Mouse (Mus musculus): ENCODE measurements around the gene Tango2. TPM values are rescaled to one million over a fixed set of nuclear protein-coding genes. Genes with fewer than 3 reads are reported as not detected.

Tango2 gene
- polyA plus RNA-seq, 1 experiment from 2014 or later = 29.2 TPM

DNA sequence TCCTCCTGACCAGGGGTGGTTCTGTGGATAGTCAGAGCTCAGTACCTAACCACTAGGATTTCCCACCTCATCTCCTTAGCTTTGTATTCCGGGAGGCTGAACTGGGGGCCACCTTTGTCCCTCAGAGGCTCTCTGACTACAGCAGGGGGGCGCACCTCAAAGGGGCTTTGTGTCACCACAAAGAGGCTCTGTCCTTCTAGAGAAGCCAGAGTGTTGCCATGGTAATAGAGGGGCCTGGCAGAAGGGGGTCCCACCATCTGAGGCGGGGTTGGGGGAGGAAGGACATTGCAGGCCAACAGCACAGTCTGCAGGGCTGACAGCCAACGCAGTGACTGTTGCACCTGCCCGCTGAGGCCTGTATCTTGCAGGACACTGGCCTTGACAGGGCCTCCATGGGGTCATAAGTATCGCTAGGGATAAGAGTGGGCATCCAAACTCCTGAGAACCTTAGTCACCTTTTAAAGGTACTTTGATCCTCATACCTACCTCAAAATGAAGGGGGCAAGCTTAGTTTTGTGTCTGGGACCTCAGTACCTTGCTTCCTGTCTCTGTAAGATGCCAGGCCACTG, 32.7 kb upstream of the Tango2 start:
- H3K4me2 ChIP-seq = no peak overlapping the region
- no peak overlapping the region for H3K9ac ChIP-seq
- no peak overlapping the region for H3K27ac ChIP-seq

DNA sequence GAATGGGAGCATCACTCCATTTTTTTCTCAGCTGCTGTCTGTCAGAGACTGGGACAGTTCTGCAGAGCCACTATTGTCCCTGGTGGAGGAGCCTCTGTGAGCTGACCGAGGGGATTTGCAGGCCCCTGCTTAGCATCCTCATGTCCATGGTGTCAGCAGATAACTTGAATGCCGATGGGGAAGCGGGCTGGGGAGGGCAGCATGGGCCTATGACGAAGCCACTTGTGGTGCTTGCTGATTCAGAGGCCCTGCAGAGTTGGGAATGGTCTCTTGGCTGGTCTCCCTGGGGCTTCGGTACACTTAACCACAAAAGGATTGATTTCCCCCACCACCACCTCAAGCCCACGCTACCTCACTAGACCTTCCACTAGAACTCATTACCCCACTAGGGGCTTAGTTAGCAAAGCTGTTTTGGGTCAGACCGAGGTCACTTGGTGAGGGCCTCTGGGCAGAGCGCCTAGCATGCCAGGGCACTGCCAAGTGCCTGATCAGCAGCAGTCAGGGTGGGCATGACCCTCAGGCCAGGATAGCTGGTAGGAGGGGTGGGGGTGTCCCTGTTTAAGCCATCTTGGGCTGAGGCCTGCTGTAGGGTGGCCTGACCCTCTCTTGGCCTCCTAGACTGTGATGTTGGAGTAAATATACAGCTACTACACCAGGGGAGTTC, 31.6 kb upstream of the Tango2 start:
- Histone ChIP-seq H3K9ac (no peak overlapping the region), H3K27me3 (no peaks in the 10 kb centered on the region), H3K4me1 (peaks cover 48% of the 10 kb centered on the region), H3K27ac (no peak overlapping the region), H3K4me3 (replicated peaks) (no peak overlapping the region), H3K4me2 (no peak overlapping the region), H3K9me3 (replicated peaks) (no peaks in the 10 kb centered on the region), H3K36me3 (no peaks in the 10 kb centered on the region)
- 90% methylated on average over 8 of the region's 8 CpGs for WGBS
- no peak for ATAC-seq (replicated peaks; ENCODE audit: low FRiP score)

More for the DNA sequence above, 32.7 kb upstream of the Tango2 start:
- H3K4me1 ChIP-seq = peaks cover 59% of the 10 kb centered on the region
- H3K4me3 ChIP-seq (replicated peaks) = no peak overlapping the region
- H3K27me3 ChIP-seq = no peaks in the 10 kb centered on the region
- no peak for ATAC-seq (replicated peaks; ENCODE audit: low FRiP score)
- no peaks in the 10 kb centered on the region for H3K9me3 ChIP-seq (replicated peaks)
- WGBS = 52% methylated on average over 6 of the region's 6 CpGs
- no peaks in the 10 kb centered on the region for H3K36me3 ChIP-seq

DNA sequence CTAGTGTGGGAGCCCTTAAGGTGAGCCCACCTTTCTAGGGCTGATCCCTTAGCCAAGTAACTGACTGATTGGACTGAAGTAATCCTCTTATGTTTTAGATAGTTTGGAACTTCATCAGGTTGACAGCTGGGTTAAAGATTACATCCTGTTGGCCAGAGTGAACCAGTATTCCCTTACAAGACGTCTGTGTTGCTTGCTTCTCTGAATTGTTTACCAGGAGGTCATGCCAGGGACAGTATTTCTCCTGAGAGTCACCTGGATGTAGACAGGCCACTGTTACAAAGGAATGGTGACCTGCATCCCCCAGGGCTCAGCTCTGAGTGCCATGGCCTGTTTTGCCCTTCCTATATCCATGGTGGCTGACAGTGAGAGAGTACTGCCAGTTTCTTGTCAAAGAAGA, 30.6 kb upstream of the Tango2 start:
- Histone ChIP-seq H3K27ac (no peak overlapping the region), H3K27me3 (no peaks in the 10 kb centered on the region), H3K9me3 (replicated peaks) (no peaks in the 10 kb centered on the region), H3K4me2 (no peak overlapping the region), H3K36me3 (no peaks in the 10 kb centered on the region), H3K9ac (no peak overlapping the region), H3K4me3 (replicated peaks) (no peak overlapping the region), H3K4me1 (peaks cover 38% of the 10 kb centered on the region)
- no peak for ATAC-seq (replicated peaks; ENCODE audit: low FRiP score)
- WGBS = 20% methylated on average over 1 of the region's 1 CpGs

DNA sequence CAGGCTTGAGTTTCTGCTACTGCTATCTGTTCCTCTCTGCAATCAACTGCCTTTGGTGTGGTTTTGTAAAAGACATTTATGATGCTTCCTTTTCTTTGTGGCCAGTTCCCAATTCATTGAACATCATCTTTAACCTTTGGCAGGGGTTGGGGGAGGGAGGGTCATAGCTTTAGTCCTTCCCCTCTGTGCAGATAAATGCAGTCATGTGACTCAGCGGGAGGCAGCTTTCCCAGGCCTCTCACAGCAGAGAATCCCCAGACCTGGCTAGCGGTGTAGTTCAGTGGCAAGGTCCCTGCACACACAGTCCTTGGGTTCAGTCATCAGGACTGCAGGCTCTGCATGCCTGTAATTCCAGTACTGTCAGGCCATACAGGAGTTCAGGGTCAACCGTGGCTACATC, 29.3 kb upstream of the Tango2 start:
- peak; percentile 24; the same call in 1 of the 2 replicates for ATAC-seq (replicated peaks; ENCODE audit: low FRiP score)
- no peaks in the 10 kb centered on the region for H3K36me3 ChIP-seq
- WGBS = 49% methylated on average over 3 of the region's 3 CpGs

DNA sequence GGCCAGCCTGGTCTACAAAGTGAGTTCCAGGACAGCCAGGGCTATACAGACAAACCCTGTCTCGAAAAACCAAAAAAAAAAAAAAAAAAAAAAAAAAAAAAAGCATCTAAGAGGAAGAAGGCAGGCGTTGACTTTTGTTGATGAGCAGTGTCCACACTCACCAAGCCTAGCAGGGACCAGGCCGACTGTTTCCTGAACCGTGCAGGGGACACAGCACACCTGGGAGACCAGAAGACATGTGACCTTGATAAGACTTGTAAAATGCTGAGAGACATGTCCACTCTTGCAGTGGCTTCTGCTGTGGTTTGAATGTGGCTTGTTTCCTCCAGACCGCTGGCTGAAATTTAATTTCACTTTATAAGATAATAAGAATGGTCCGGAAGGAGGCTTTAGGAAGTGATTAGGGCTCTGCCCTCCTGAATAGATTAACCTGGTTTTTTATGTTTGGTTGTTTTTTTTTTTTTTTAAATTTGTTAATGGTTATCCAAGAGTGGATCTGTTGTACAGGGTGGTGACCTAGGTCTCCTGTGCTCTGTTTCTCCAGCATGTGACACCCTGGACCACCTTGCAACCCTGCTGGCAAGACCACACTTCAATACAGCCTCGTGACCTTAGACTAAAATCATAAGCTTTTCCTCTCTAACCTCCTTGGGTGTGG, 28.5 kb upstream of the Tango2 start:
- Histone ChIP-seq H3K4me2 (no peak overlapping the region), H3K4me3 (replicated peaks) (no peak overlapping the region), H3K27me3 (no peaks in the 10 kb centered on the region), H3K36me3 (no peaks in the 10 kb centered on the region), H3K9ac (no peak overlapping the region), H3K27ac (no peak overlapping the region), H3K4me1 (peaks cover 28% of the 10 kb centered on the region), H3K9me3 (replicated peaks) (no peaks in the 10 kb centered on the region)
- WGBS = 78% methylated on average over 7 of the region's 7 CpGs
- ATAC-seq (replicated peaks; ENCODE audit: low FRiP score) = no peak

More for the DNA sequence above, 29.3 kb upstream of the Tango2 start:
- Histone ChIP-seq H3K4me3 (replicated peaks) (no peak overlapping the region), H3K27me3 (no peaks in the 10 kb centered on the region), H3K9ac (no peak overlapping the region), H3K27ac (no peak overlapping the region), H3K4me1 (peaks cover 36% of the 10 kb centered on the region), H3K9me3 (replicated peaks) (no peaks in the 10 kb centered on the region), H3K4me2 (no peak overlapping the region)

DNA sequence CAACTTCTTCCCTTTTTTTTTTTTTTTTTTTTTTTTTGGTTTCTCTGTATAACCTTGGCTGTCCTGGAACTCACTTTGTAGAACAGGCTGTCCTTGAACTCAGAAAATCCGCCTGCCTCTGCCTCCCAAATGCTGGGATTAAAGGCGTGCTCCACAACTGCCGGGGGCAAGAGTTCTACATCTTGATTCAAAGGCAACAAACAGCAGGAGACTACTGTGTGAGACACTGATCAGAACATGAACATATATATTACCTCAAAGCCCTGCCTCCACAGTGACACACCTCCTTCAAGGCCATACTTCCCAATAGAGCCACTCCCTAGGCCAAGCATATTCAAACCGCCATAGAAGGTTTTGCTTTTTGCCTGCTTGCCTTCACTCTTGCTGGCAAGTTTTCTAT, 25.7 kb upstream of the Tango2 start:
- no peak overlapping the region for H3K4me3 ChIP-seq (replicated peaks)
- peaks cover 14% of the 10 kb centered on the region for H3K4me1 ChIP-seq
- ATAC-seq (replicated peaks; ENCODE audit: low FRiP score) = no peak
- no peaks in the 10 kb centered on the region for H3K36me3 ChIP-seq
- H3K9me3 ChIP-seq (replicated peaks) = no peaks in the 10 kb centered on the region
- no peaks in the 10 kb centered on the region for H3K27me3 ChIP-seq
- WGBS = 90% methylated on average over 4 of the region's 4 CpGs
- H3K9ac ChIP-seq = no peak overlapping the region
- H3K27ac ChIP-seq = no peak overlapping the region
- no peak overlapping the region for H3K4me2 ChIP-seq

DNA sequence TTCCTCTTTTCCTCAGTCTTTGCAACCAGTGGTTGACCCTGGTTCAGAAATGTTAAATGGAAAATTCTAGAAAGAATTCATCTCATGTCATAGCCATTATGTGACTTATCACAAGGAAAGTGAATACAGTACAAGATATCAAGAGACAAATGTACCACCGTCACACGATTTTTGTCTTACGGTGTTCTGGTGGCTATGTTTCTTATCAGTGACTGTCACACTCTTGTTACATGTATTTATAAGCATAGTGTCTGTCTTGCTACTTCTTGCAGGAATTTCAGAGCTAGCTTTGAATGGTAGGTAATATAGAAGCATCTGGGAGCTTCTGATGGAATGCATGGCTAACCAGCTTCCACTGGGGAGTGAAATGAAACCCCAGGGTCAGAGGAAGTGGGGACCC, 22.3 kb upstream of the Tango2 start:
- no peaks in the 10 kb centered on the region for H3K9me3 ChIP-seq (replicated peaks)
- no peaks in the 10 kb centered on the region for H3K36me3 ChIP-seq
- H3K4me3 ChIP-seq (replicated peaks) = no peak overlapping the region
- no peaks in the 10 kb centered on the region for H3K27me3 ChIP-seq
- WGBS = 88% methylated on average over 3 of the region's 3 CpGs
- no peaks in the 10 kb centered on the region for H3K4me1 ChIP-seq
- H3K27ac ChIP-seq = no peak overlapping the region
- H3K9ac ChIP-seq = no peak overlapping the region
- no peak for ATAC-seq (replicated peaks; ENCODE audit: low FRiP score)
- H3K4me2 ChIP-seq = no peak overlapping the region

DNA sequence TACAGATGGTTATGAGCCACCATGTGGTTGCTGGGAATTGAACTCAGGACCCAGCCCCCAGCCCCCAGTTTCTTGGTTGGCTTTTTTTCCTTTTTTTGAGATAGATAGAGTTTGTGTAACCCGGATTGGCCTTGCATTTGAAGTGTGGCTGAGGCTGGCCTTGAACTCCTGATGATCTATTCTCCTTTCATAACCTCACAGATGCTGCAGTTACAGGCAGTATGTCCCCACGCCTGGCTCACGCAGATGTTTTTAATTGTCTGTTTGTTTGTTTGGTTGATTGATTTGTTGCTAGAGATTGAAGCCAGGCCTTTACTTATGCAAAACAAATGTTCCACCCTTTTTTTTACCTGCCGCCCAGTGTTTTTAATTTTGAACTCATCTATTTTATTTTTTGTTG, 18.9 kb upstream of the Tango2 start:
- H3K4me2 ChIP-seq = no peak overlapping the region
- ATAC-seq (replicated peaks; ENCODE audit: low FRiP score) = no peak
- H3K27me3 ChIP-seq = no peaks in the 10 kb centered on the region
- no peak overlapping the region for H3K4me3 ChIP-seq (replicated peaks)
- H3K36me3 ChIP-seq = no peaks in the 10 kb centered on the region
- WGBS = 85% methylated on average over 4 of the region's 4 CpGs
- no peaks in the 10 kb centered on the region for H3K9me3 ChIP-seq (replicated peaks)
- H3K9ac ChIP-seq = no peak overlapping the region
- no peak overlapping the region for H3K27ac ChIP-seq
- no peaks in the 10 kb centered on the region for H3K4me1 ChIP-seq

DNA sequence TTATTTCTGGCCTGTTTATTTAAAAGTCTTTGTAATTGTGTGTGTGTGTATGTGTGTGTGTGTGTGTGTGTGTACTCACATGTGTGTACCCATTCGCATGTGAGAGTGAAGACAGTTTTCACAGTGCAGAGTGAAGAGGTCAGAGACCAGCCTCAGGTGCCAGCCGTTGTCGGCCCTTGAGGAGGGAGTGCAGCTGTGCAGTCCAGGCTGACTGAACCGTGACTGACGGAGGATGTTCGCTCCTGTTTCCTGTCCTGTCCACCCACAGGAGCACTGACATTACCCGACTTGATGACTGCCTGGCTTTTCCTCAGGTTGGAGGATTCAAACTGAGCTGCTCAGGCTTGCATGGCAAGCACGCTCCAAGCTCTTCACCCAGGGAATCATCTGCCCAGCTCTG, 15.0 kb upstream of the Tango2 start:
- H3K9me3 ChIP-seq (replicated peaks) = no peaks in the 10 kb centered on the region
- H3K4me3 ChIP-seq (replicated peaks) = no peak overlapping the region
- H3K36me3 ChIP-seq = no peaks in the 10 kb centered on the region
- no peaks in the 10 kb centered on the region for H3K27me3 ChIP-seq
- H3K9ac ChIP-seq = no peak overlapping the region
- no peak overlapping the region for H3K4me2 ChIP-seq
- peak; percentile 71 for ATAC-seq (replicated peaks; ENCODE audit: low FRiP score)
- WGBS = 42% methylated on average over 8 of the region's 8 CpGs
- no peaks in the 10 kb centered on the region for H3K4me1 ChIP-seq
- H3K27ac ChIP-seq = no peak overlapping the region

DNA sequence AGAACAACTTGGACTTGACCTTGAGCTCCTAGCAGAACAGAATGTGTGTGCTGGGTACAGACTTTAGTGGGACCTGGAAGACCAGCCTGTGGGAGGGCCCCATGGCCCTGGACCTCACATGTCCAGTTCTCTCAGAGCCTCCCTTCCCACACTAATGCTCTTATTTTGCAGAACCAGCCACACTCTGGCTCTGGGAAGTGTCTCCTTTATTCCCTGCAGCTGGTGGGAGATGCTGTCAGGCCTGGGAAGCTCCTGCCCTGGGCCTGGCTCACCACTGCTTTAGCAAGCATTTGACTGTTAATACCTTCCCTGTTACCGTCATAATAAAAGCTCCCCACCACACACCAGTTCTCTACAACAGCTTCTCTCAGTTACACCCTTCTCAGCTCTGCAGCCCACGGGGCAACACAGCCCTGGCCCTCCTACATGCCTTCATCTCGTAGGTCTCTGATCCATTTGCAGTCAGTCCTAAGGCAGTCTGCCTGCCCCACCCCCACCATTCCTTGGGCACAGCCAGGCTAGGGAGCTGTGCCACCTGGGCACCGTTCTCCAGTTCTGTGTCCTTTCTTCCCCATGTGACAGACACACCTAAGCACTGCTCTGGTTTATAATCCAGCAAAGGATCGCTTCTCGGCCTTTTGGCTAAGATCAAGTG, 12.4 kb upstream of the Tango2 start:
- Histone ChIP-seq H3K4me3 (replicated peaks) (no peak overlapping the region), H3K9me3 (replicated peaks) (no peaks in the 10 kb centered on the region), H3K4me2 (no peak overlapping the region), H3K9ac (no peak overlapping the region), H3K4me1 (no peaks in the 10 kb centered on the region), H3K27ac (no peak overlapping the region), H3K36me3 (no peaks in the 10 kb centered on the region), H3K27me3 (no peaks in the 10 kb centered on the region)
- ATAC-seq (replicated peaks; ENCODE audit: low FRiP score) = no peak
- 58% methylated on average over 6 of the region's 6 CpGs for WGBS

DNA sequence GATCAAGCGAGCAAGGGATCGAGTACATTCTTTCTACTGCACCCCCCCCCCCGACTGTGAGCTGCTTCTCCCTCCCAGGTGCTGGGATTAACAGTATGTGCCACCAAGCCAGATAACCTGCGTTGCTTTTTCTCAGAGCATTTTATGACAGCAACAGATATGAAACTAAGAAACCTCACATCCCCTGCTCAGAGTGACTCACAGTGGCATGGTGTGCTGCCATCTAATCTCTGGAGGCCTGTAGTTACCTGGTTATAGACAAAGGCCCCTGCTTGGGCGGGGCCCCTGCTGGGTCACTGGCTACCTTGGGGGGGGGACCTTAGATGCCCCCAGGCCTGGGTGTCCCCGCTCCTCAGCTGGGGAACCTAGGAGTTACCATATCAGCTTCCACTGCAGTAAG, 10.1 kb upstream of the Tango2 start:
- H3K9me3 ChIP-seq (replicated peaks) = no peaks in the 10 kb centered on the region
- H3K4me1 ChIP-seq = no peaks in the 10 kb centered on the region
- H3K4me3 ChIP-seq (replicated peaks) = no peak overlapping the region
- H3K27me3 ChIP-seq = no peaks in the 10 kb centered on the region
- no peak overlapping the region for H3K9ac ChIP-seq
- WGBS = 82% methylated on average over 6 of the region's 6 CpGs
- H3K27ac ChIP-seq = no peak overlapping the region
- ATAC-seq (replicated peaks; ENCODE audit: low FRiP score) = no peak
- H3K36me3 ChIP-seq = no peaks in the 10 kb centered on the region
- no peak overlapping the region for H3K4me2 ChIP-seq

DNA sequence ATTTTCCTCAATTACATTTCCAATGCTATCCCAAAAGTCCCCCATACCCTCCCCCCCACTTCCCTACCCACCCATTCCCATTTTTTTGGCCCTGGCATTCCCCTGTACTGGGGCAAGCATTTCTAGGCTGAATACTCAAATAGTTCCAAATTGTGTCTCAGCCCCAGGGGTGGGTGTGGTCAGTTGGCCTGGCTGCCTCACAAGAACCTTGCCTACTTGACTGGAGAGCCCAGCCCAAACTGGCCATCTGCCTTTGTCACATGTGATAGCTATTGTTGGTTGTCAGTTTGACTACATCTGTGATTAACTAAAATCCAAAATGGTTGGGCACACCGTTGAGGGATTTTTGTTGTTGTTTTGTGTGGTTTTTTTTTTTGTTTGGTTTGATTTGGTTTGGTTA, 9.1 kb upstream of the Tango2 start:
- Histone ChIP-seq H3K9ac (no peak overlapping the region), H3K9me3 (replicated peaks) (no peaks in the 10 kb centered on the region), H3K27ac (no peak overlapping the region), H3K4me2 (no peak overlapping the region), H3K36me3 (no peaks in the 10 kb centered on the region), H3K4me1 (no peaks in the 10 kb centered on the region), H3K4me3 (replicated peaks) (no peak overlapping the region), H3K27me3 (no peaks in the 10 kb centered on the region)
- 87% methylated on average over 1 of the region's 1 CpGs for WGBS
- ATAC-seq (replicated peaks; ENCODE audit: low FRiP score) = no peak
